Mouse (Mus musculus) spleen, adult 2 months (tissue): ENCODE results near the gene Bcor. TPM values are rescaled to one million over a fixed set of nuclear protein-coding genes. Genes with fewer than 3 reads are reported as not detected.

Source experiments
- DNase-seq, 2 experiments: peaks; one replicate each; pipeline versions ENCODE4 v3.0.0 to v3.0.0-alpha.2; 2012 to 2021; ENCODE audit warnings: low spot score in 2 of 2, low read depth in 1 of 2
- H3K27ac ChIP-seq: fragments of 200-500 bp; 2 replicates; pipeline ENCODE4 v1.5.1; 2012; ENCODE audit warnings: low read length, inconsistent platforms; ENCODE audit not compliant: insufficient read depth
- H3K27me3 ChIP-seq: fragments of 200-500 bp; 2 replicates; pipeline ENCODE4 v1.6.1; 2012; ENCODE audit warnings: mild to moderate bottlenecking, moderate library complexity, low read length, inconsistent platforms; ENCODE audit not compliant: control insufficient read depth, insufficient read depth
- H3K36me3 ChIP-seq: fragments of 200-500 bp; 2 replicates; pipeline ENCODE4 v1.6.1; 2012; ENCODE audit warnings: mild to moderate bottlenecking, low read length, inconsistent platforms; ENCODE audit not compliant: control insufficient read depth, insufficient read depth
- H3K4me1 ChIP-seq: fragments of 200-500 bp; 2 replicates; pipeline ENCODE4 v1.6.1; 2011; ENCODE audit warnings: inconsistent platforms; ENCODE audit not compliant: control insufficient read depth, insufficient read depth, insufficient read length
- H3K4me3 ChIP-seq: fragments of 200-500 bp; 2 replicates; pipeline ENCODE4 v1.5.1; 2011; ENCODE audit warnings: mild to moderate bottlenecking, inconsistent platforms; ENCODE audit not compliant: insufficient read depth, insufficient read length; ENCODE audit errors: extremely low read depth
- CTCF ChIP-seq: fragments of 200-500 bp; IDR thresholded peaks from 2 replicates; pipeline ENCODE4 v1.5.1; 2011; ENCODE audit warnings: mild to moderate bottlenecking, inconsistent platforms; ENCODE audit not compliant: insufficient read depth, insufficient read length, insufficient replicate concordance; ENCODE audit errors: extremely low read depth
- POLR2A ChIP-seq: fragments of 200-500 bp; IDR thresholded peaks from 2 replicates; pipeline ENCODE4 v1.6.1; 2011; ENCODE audit warnings: low read depth, low read length, inconsistent platforms
- WGBS: fragments of 180-500 bp; shearing (Covaris S2); methylation state at CpG from one replicate; pipeline ENCODE4 v1.1.7; 2018; 5-methylcytosine and 5-hydroxymethylcytosine counted together
- polyA plus RNA-seq: library from polyadenylated mRNA; depleted of rRNA; stranded (reverse); fragments of >200 nt; gene quantifications from 2 replicates; pipeline ENCODE4 v1.2.3, GENCODE M21; 2012

Bcor gene
- polyA plus RNA-seq, 1 experiment, result 12.8 TPM

- Histone ChIP-seq H3K36me3 (no peaks in the 10 kb centered on the region), H3K4me3 (peak overlapping the region; percentile 5; the same call in 1 of the 2 replicates), H3K4me1 (peaks cover 4% of the 10 kb centered on the region; the same call in 1 of the 2 replicates), H3K27me3 (no peaks in the 10 kb centered on the region), H3K27ac (peak overlapping the region; percentile 95)
- WGBS, result 14% methylated on average over 25 of the region's 25 CpGs
- no peak for DNase-seq
- TF ChIP-seq CTCF, result no peak
- TF ChIP-seq POLR2A, result no peak
Observed at GRCm38 (mm10) chrX:12157331-12157930, 2.7 kb downstream of the Bcor start.

DNA sequence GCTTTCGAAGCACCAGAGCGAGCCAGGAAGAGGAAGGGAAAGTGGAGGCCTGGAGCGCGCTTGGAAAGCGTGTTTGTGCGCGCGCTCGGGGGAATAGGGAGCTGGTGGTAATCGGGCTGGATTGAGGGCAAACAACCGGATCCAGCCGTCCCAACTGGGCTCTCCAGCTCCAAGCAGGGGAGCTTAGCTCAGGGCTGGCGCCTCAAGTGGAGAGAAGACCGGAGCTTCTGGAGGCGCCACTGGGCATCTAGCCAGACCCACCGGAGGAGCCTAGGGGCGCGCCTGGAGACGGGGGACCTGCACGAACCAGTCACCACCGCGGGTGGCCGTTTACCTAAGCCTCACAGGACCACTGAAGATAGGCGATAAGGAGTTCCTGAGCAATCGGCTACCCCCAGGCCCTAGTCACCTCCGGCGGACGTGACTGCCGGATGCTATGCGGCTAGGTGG, 4.3 kb downstream of the Bcor start:
- Histone ChIP-seq H3K27ac (peak overlapping the region; percentile 62), H3K4me3 (peak overlapping the region; percentile 40; the same call in 1 of the 2 replicates), H3K36me3 (no peaks in the 10 kb centered on the region), H3K4me1 (peaks cover 7% of the 10 kb centered on the region), H3K27me3 (no peaks in the 10 kb centered on the region)
- TF ChIP-seq CTCF (no peak), POLR2A (no peak)
- WGBS, result 11% methylated on average over 30 of the region's 30 CpGs
- no peak for DNase-seq

DNA sequence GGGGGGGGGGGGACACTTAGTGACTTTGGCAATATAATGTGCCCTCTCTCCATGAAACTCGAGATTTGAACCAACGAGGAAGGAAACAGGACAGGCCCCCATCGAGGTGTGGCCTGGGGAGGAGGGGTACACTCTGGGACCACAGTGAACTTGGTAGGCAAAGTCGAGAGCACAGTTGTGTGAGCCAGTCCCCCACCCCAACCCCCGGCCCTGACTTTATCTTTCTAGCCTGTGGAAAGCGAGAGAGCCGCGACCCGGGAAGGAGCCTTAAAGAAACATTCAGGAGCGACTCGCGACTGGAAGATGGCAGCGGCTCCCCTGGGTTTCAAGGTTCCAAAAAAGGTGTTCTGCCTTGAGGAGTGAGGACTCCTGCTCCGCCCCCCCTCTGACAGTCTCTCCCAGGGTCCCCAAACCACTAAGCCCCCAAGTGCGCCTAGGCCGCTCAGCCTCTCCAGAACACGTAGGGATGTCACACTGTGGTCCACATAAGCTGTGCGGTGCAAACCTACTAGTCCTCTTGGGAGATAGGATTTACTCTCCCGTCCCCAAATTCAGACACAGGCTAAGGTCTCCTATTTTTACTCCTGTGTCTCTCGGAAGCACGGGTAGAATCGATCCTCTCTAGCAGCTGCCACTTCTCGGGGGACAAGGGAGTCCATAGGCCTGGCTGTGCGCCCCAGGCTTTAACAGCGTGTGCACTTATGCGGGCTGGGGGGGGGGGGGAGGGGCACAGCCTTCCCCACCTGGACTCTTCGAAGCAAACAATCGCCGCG, 4.9 kb downstream of the Bcor start:
- Histone ChIP-seq H3K36me3 (no peaks in the 10 kb centered on the region), H3K4me1 (peaks cover 11% of the 10 kb centered on the region), H3K4me3 (peak overlapping the region; percentile 14; the same call in 1 of the 2 replicates), H3K27me3 (no peaks in the 10 kb centered on the region), H3K27ac (no peak overlapping the region)
- no peak for DNase-seq
- TF ChIP-seq CTCF, result no peak
- no peak for TF ChIP-seq POLR2A
- WGBS, result 24% methylated on average over 30 of the region's 30 CpGs

GRCm38 (mm10) chrX:12153141-12154095, 6.7 kb downstream of the Bcor start:
- H3K27me3 ChIP-seq, result no peaks in the 10 kb centered on the region
- H3K4me3 ChIP-seq, result no peak overlapping the region
- TF ChIP-seq CTCF, result no peak
- TF ChIP-seq POLR2A, result no peak
- DNase-seq, result peak in 1 of 2 experiments; percentile 34
- WGBS, result 18% methylated on average over 31 of the region's 31 CpGs
- peak overlapping the region; percentile 47 for H3K27ac ChIP-seq
- no peaks in the 10 kb centered on the region for H3K36me3 ChIP-seq
- H3K4me1 ChIP-seq, result peaks cover 11% of the 10 kb centered on the region

DNA sequence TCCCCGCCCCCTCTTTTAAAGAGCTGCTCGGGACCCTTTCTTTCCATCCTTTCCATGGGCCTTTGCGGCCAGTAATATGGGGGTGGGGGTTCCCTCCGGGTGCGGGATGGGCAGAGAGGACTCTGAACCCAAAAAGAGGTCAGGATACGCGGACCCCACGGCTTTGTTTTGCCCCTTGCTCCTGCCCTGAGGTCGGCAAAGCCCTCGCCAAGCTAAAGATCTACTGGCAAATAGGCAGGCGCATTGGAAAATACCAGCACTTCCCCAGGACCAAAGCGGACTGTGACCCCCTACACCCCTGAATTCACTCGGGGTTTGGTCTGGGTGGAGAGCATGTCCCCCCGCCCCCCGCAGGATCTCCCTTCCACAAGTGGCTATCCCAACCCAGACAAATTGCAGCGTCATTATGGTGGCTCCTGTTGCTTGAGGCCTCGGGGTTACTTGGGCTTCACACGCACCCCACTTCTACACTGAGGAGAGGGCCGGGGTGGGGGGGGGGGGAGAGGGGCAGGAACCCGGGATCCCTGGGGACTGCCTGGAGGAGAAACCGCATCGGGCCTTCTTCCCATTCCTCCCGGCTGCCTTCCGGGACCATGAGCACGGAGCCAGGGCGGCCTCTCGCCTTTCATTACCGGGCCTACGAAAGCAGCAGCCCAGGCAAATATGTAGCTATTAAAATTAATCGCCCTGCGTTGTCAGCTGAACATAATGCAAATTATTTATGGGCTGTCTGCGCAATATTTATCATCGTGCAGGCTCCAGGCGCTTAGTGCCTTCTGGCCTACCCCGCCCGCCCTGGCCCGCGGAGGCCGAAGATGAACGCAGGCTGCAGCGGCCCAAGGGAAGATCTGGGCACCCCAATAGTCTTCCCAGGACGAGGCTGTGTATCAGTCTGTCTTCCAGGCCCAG, 7.9 kb downstream of the Bcor start:
- H3K4me3 ChIP-seq, result peak overlapping the region; percentile 23; the same call in 1 of the 2 replicates

More for the DNA sequence above, 7.9 kb downstream of the Bcor start:
- TF ChIP-seq POLR2A (no peak), CTCF (no peak)
- H3K27ac ChIP-seq, result no peak overlapping the region
- 38% methylated on average over 40 of the region's 42 CpGs for WGBS
- no peak for DNase-seq
- no peaks in the 10 kb centered on the region for H3K27me3 ChIP-seq
- peaks cover 11% of the 10 kb centered on the region for H3K4me1 ChIP-seq
- H3K36me3 ChIP-seq, result no peaks in the 10 kb centered on the region
